Mouse (Mus musculus): Measurements from ENCODE around the gene Vmn1r1. TPM values are rescaled to one million over a fixed set of nuclear protein-coding genes. Genes with fewer than 3 reads are reported as not detected.

Gene Vmn1r1
- polyA plus RNA-seq, 1 experiment from 2014 or later, result not detected

GRCm38 (mm10) chr1:182142725-182143124, 21.6 kb downstream of the Vmn1r1 start:
- Histone ChIP-seq H3K27me3 (ENCODE audit: control insufficient read depth, insufficient read depth, low read length) (peaks cover 11% of the 10 kb centered on the region; the same call in 1 of the 2 replicates), H3K9me3 (replicated peaks; ENCODE audit: control insufficient read depth, low read length) (no peaks in the 10 kb centered on the region), H3K27ac (ENCODE audit: low read length) (no peak overlapping the region), H3K4me3 (ENCODE audit: low read length) (no peak overlapping the region), H3K4me2 (ENCODE audit: low read depth, low read length) (no peak overlapping the region), H3K4me1 (ENCODE audit: control insufficient read depth, insufficient read depth, low read length) (peaks cover 5% of the 10 kb centered on the region; the same call in 1 of the 2 replicates), H3K9ac (ENCODE audit: low read length) (no peak overlapping the region), H3K36me3 (ENCODE audit: control insufficient read depth, insufficient read depth) (no peaks in the 10 kb centered on the region)
- no peak for ATAC-seq (replicated peaks; ENCODE audit: extremely low read depth, insufficient read depth, low FRiP score)
- 92% methylated on average over 13 of the region's 13 CpGs for WGBS

DNA sequence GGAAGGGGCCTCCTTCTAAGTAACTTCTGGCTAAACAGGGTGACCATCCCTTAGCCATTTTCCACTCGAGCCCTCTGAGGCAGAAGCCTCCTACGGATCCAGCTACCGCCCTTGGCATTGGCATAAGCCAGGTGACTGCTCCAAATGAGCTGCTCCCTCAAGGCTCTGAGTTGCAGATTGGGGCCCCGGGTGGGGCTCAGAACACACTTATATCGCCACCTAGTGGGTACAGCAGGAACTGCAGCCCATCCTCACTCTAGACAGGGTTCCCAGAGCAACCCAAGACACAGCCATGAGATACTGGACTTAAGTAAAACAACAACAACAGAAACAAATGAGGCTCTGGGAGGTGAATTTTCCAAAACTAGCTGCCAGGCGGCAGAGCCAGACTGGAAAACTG, 23.9 kb downstream of the Vmn1r1 start:
- Histone ChIP-seq H3K9ac (ENCODE audit: low read length) (peak overlapping the region; percentile 3; the same call in 1 of the 2 replicates), H3K27me3 (ENCODE audit: control insufficient read depth, insufficient read depth, low read length) (peaks cover 11% of the 10 kb centered on the region; the same call in 1 of the 2 replicates), H3K4me3 (ENCODE audit: low read length) (no peak overlapping the region), H3K4me1 (ENCODE audit: control insufficient read depth, insufficient read depth, low read length) (peaks cover 8% of the 10 kb centered on the region; the same call in 1 of the 2 replicates), H3K27ac (ENCODE audit: low read length) (no peak overlapping the region), H3K36me3 (ENCODE audit: control insufficient read depth, insufficient read depth) (no peaks in the 10 kb centered on the region), H3K4me2 (ENCODE audit: low read depth, low read length) (peak overlapping the region; percentile 41), H3K9me3 (replicated peaks; ENCODE audit: control insufficient read depth, low read length) (no peaks in the 10 kb centered on the region)
- peak; percentile 68 for ATAC-seq (replicated peaks; ENCODE audit: extremely low read depth, insufficient read depth, low FRiP score)
- WGBS, result 1% methylated on average over 6 of the region's 6 CpGs

- no peak overlapping the region for H3K4me3 ChIP-seq (ENCODE audit: low read length)
- H3K9me3 ChIP-seq (replicated peaks; ENCODE audit: control insufficient read depth, low read length), result no peaks in the 10 kb centered on the region
- peaks cover 8% of the 10 kb centered on the region; the same call in 1 of the 2 replicates for H3K4me1 ChIP-seq (ENCODE audit: control insufficient read depth, insufficient read depth, low read length)
- H3K36me3 ChIP-seq (ENCODE audit: control insufficient read depth, insufficient read depth), result no peaks in the 10 kb centered on the region
- peak overlapping the region; percentile 41 for H3K4me2 ChIP-seq (ENCODE audit: low read depth, low read length)
- 35% methylated on average over 9 of the region's 9 CpGs for WGBS
- ATAC-seq (replicated peaks; ENCODE audit: extremely low read depth, insufficient read depth, low FRiP score), result 0 out of 2 replicates have a peak, but pooled peaks have one; percentile 21
- no peak overlapping the region for H3K27ac ChIP-seq (ENCODE audit: low read length)
- H3K27me3 ChIP-seq (ENCODE audit: control insufficient read depth, insufficient read depth, low read length), result peaks cover 11% of the 10 kb centered on the region; the same call in 1 of the 2 replicates
- H3K9ac ChIP-seq (ENCODE audit: low read length), result peak overlapping the region; percentile 3; the same call in 1 of the 2 replicates
Observed at GRCm38 (mm10) chr1:182139937-182140336, 24.3 kb downstream of the Vmn1r1 start.

GRCm38 (mm10) chr1:182138172-182138571, 26.1 kb downstream of the Vmn1r1 start:
- Histone ChIP-seq H3K27me3 (ENCODE audit: control insufficient read depth, insufficient read depth, low read length) (peaks cover 11% of the 10 kb centered on the region; the same call in 1 of the 2 replicates), H3K4me2 (ENCODE audit: low read depth, low read length) (no peak overlapping the region)
- WGBS, result 72% methylated on average over 8 of the region's 8 CpGs

DNA sequence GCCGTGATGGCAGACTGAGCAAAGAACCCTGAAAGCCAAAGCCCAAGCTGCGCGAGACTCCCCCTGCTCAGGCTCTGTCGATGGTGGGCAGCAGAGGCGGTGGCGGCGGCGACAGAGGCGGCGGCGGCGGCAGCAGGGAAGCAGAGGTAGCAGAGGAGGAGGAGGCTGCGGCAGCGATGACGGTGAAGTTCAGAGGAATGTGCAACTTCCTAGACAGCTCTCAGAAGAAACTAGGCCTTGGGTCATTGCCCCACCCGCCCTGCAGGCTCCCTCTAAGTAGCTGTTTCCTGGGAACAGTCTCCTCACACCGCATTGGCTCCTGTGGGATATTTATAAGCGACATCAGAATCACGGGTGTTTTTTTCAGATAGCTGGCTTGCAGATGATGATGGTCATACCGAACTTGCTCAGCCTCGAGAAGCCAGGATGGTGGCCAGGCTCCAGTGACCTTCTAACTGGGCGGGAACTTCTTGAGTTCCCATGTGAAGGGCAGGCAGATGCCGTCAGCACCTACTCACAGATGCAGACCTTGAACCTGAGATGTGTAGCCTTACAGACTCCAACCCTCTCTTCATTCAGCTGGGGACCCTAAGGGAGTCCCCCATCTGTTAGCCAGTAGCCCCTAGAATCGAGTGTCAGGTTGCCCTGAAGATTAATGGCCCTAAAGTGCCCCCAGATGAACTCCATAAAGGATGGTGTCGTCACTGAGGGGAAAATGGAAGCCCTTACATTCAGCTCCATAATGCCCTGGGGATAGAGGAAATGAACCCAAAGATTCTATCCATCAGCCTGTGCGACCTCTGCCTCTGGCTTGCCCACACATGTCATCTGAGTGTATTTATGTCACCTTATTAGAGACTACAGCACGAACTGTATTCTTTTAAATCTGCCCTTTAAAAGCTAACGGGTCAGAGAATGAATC, 26.8 kb downstream of the Vmn1r1 start:
- peaks cover 11% of the 10 kb centered on the region; the same call in 1 of the 2 replicates for H3K27me3 ChIP-seq (ENCODE audit: control insufficient read depth, insufficient read depth, low read length)
- no peak for ATAC-seq (replicated peaks; ENCODE audit: extremely low read depth, insufficient read depth, low FRiP score)
- no peaks in the 10 kb centered on the region for H3K9me3 ChIP-seq (replicated peaks; ENCODE audit: control insufficient read depth, low read length)
- H3K4me3 ChIP-seq (ENCODE audit: low read length), result no peak overlapping the region
- peaks cover 3% of the 10 kb centered on the region for H3K36me3 ChIP-seq (ENCODE audit: control insufficient read depth, insufficient read depth)
- H3K4me1 ChIP-seq (ENCODE audit: control insufficient read depth, insufficient read depth, low read length), result peaks cover 8% of the 10 kb centered on the region; the same call in 1 of the 2 replicates
- 46% methylated on average over 28 of the region's 28 CpGs for WGBS
- peak overlapping the region; percentile 22; the same call in 1 of the 2 replicates for H3K9ac ChIP-seq (ENCODE audit: low read length)
- peak overlapping the region; percentile 47 for H3K4me2 ChIP-seq (ENCODE audit: low read depth, low read length)
- H3K27ac ChIP-seq (ENCODE audit: low read length), result no peak overlapping the region

More at GRCm38 (mm10) chr1:182138172-182138571, 26.1 kb downstream of the Vmn1r1 start:
- H3K4me1 ChIP-seq (ENCODE audit: control insufficient read depth, insufficient read depth, low read length), result peaks cover 8% of the 10 kb centered on the region; the same call in 1 of the 2 replicates
- no peak overlapping the region for H3K9ac ChIP-seq (ENCODE audit: low read length)
- no peak overlapping the region for H3K27ac ChIP-seq (ENCODE audit: low read length)
- H3K36me3 ChIP-seq (ENCODE audit: control insufficient read depth, insufficient read depth), result no peaks in the 10 kb centered on the region
- H3K9me3 ChIP-seq (replicated peaks; ENCODE audit: control insufficient read depth, low read length), result no peaks in the 10 kb centered on the region
- H3K4me3 ChIP-seq (ENCODE audit: low read length), result no peak overlapping the region
- ATAC-seq (replicated peaks; ENCODE audit: extremely low read depth, insufficient read depth, low FRiP score), result no peak

- Histone ChIP-seq H3K27me3 (ENCODE audit: control insufficient read depth, insufficient read depth, low read length) (no peaks in the 10 kb centered on the region), H3K4me1 (ENCODE audit: control insufficient read depth, insufficient read depth, low read length) (peaks cover 4% of the 10 kb centered on the region), H3K4me3 (ENCODE audit: low read length) (no peak overlapping the region), H3K9me3 (replicated peaks; ENCODE audit: control insufficient read depth, low read length) (no peaks in the 10 kb centered on the region), H3K36me3 (ENCODE audit: control insufficient read depth, insufficient read depth) (peaks cover 21% of the 10 kb centered on the region), H3K9ac (ENCODE audit: low read length) (no peak overlapping the region), H3K4me2 (ENCODE audit: low read depth, low read length) (no peak overlapping the region), H3K27ac (ENCODE audit: low read length) (no peak overlapping the region)
- no peak for ATAC-seq (replicated peaks; ENCODE audit: extremely low read depth, insufficient read depth, low FRiP score)
- WGBS, result 52% methylated on average over 2 of the region's 2 CpGs
Observed at GRCm38 (mm10) chr1:182130830-182131229, 33.5 kb downstream of the Vmn1r1 start.

GRCm38 (mm10) chr1:182124924-182125368, 39.3 kb downstream of the Vmn1r1 start:
- Histone ChIP-seq H3K4me1 (ENCODE audit: control insufficient read depth, insufficient read depth, low read length) (peaks cover 12% of the 10 kb centered on the region), H3K27ac (ENCODE audit: low read length) (peak overlapping the region; percentile 83), H3K27me3 (ENCODE audit: control insufficient read depth, insufficient read depth, low read length) (no peaks in the 10 kb centered on the region), H3K9me3 (replicated peaks; ENCODE audit: control insufficient read depth, low read length) (no peaks in the 10 kb centered on the region), H3K36me3 (ENCODE audit: control insufficient read depth, insufficient read depth) (peaks cover 10% of the 10 kb centered on the region; the same call in 1 of the 2 replicates), H3K4me2 (ENCODE audit: low read depth, low read length) (peak overlapping the region; percentile 90), H3K9ac (ENCODE audit: low read length) (peak overlapping the region; percentile 84), H3K4me3 (ENCODE audit: low read length) (peak overlapping the region; percentile 80)
- 0% methylated on average over 33 of the region's 33 CpGs for WGBS
- peak; percentile 94 for ATAC-seq (replicated peaks; ENCODE audit: extremely low read depth, insufficient read depth, low FRiP score)

DNA sequence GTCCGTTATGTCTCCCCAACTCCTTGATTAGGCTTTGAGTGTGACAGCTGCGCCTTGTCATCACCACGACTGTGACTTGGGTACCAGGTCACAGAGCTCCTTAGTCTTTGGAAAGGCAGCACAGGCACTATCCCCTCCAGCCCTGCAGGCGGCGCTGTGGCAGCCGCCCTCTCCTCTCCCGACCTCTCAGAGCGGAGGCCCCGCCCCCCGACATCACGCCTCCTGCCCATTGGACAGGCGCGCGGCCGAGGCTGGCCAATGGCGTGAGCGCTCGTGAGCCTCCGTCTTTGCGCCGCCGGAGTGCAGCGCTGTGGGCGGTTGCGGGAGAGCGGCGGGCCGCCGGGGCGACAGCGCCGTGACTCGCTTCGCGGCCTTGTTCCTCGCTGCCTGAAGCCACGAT, 39.8 kb downstream of the Vmn1r1 start, which contains the start of gene Srp9:
Srp9 (plus strand) TSS at position 232 of the 400 bp plus-strand sequence.
- H3K4me3 ChIP-seq (ENCODE audit: low read length), result peak within 1 kb of the TSS; percentile 80

More for the DNA sequence above, 39.8 kb downstream of the Vmn1r1 start, which contains the start of gene Srp9:
- under 1% methylated on average over 37 of the region's 37 CpGs for WGBS
- peak within 1 kb of the TSS; percentile 83 for H3K27ac ChIP-seq (ENCODE audit: low read length)
- H3K4me1 ChIP-seq (ENCODE audit: control insufficient read depth, insufficient read depth, low read length), result peaks cover 12% of the 10 kb centered on the region
- no peaks in the 10 kb centered on the region for H3K9me3 ChIP-seq (replicated peaks; ENCODE audit: control insufficient read depth, low read length)
- H3K27me3 ChIP-seq (ENCODE audit: control insufficient read depth, insufficient read depth, low read length), result no peaks in the 10 kb centered on the region
- peak; percentile 99 for ATAC-seq (replicated peaks; ENCODE audit: extremely low read depth, insufficient read depth, low FRiP score)
- H3K36me3 ChIP-seq (ENCODE audit: control insufficient read depth, insufficient read depth), result peaks cover 6% of the 10 kb centered on the region; the same call in 1 of the 2 replicates
- peak within 1 kb of the TSS; percentile 90 for H3K4me2 ChIP-seq (ENCODE audit: low read depth, low read length)
- peak within 1 kb of the TSS; percentile 84 for H3K9ac ChIP-seq (ENCODE audit: low read length)
